Mouse (Mus musculus) left cerebral cortex, postnatal 4 days (tissue): ENCODE data around the gene Doxl2. TPM values are rescaled to one million over a fixed set of nuclear protein-coding genes. Genes with fewer than 3 reads are reported as not detected.
A peak's percentile ranks its signal among the peaks of the same experiment; 100 is the strongest.
"Not testable (repeated sequence)": the region's sequence is repeated elsewhere in the genome, so short reads cannot be mapped to it uniquely, and the experiment has no call there.

Source experiments
- DNase-seq: peaks from one replicate; pipeline ENCODE4 v3.0.0-alpha.2; 2022
- intact Hi-C: fragments of 180-260 bp; cut with DNase I; formaldehyde crosslinking; loops from one replicate; pipeline ENCODE4 v1.15.1; 2025
- total RNA-seq, 2 experiments: library from RNA; stranded (reverse); gene quantifications; 2 replicates each; pipeline ENCODE4 v1.2.3; 2021

Gene Doxl2
- not detected for total RNA-seq

- intact Hi-C loops = no loop called here
- DNase-seq = no peak
Measured at GRCm38 (mm10) chr6:48974663-48975062, at the start of gene Doxl2. Gene Doxl2 (plus strand): TSS chr6:48974963.

GRCm38 (mm10) chr6:48929595-48929994 is 45.2 kb upstream of the Doxl2 start, which contains the start of gene 1600015I10Rik:
Gene 1600015I10Rik (plus strand): TSS chr6:48929895.
- intact Hi-C loops = no loop called here
- DNase-seq = no peak

- intact Hi-C loops = no loop called here
- no peak for DNase-seq
Measured at GRCm38 (mm10) chr6:48949596-48949995, 25.2 kb upstream of the Doxl2 start.

GRCm38 (mm10) chr6:48950676-48951075 is 24.1 kb upstream of the Doxl2 start:
- DNase-seq = no peak
- intact Hi-C loops = loop anchor here (10.0 kb wide), 2 partner anchors 86 to 306 kb away; partner anchors contain the start of gene Gimap8

GRCm38 (mm10) chr6:48951630-48952029 is 23.1 kb upstream of the Doxl2 start:
- DNase-seq = no peak

GRCm38 (mm10) chr6:48953220-48953619 is 21.5 kb upstream of the Doxl2 start:
- DNase-seq = no peak
- intact Hi-C loops = loop anchor here (10.0 kb wide), 2 partner anchors 88 to 308 kb away; partner anchors contain the start of gene Gimap8

More at GRCm38 (mm10) chr6:48951630-48952029, 23.1 kb upstream of the Doxl2 start:
- intact Hi-C loops = loop anchor here (10.0 kb wide), 2 partner anchors 87 to 307 kb away; partner anchors contain the start of gene Gimap8

- DNase-seq = no peak
- intact Hi-C loops = loop anchor here (10.0 kb wide), 2 partner anchors 89 to 309 kb away; partner anchors contain the start of gene Gimap8
Measured at GRCm38 (mm10) chr6:48954211-48954610, 20.6 kb upstream of the Doxl2 start.

GRCm38 (mm10) chr6:48954946-48955345 is 19.8 kb upstream of the Doxl2 start:
- intact Hi-C loops = loop anchor here (5.0 to 10.0 kb wide), 3 partner anchors 90 to 310 kb away; partner anchors contain the start of gene Gimap8
- DNase-seq = peak; percentile 54

- no peak for DNase-seq
- intact Hi-C loops = loop anchor here (5.0 to 10.0 kb wide), 3 partner anchors 92 to 312 kb away; partner anchors contain the start of gene Gimap8
Measured at GRCm38 (mm10) chr6:48956785-48957184, 18.0 kb upstream of the Doxl2 start.

- peak; percentile 62 for DNase-seq
- intact Hi-C loops = loop anchor here (5.0 to 10.0 kb wide), 3 partner anchors 93 to 313 kb away; partner anchors contain the start of gene Gimap8
Measured at GRCm38 (mm10) chr6:48958053-48958452, 16.7 kb upstream of the Doxl2 start.

- intact Hi-C loops = loop anchor here (5.0 to 10.0 kb wide), 3 partner anchors 94 to 314 kb away; partner anchors contain the start of gene Gimap8
- DNase-seq = peak; percentile 10
Measured at GRCm38 (mm10) chr6:48959151-48959550, 15.6 kb upstream of the Doxl2 start.

- intact Hi-C loops, DNase-seq: not testable (repeated sequence)
Measured at GRCm38 (mm10) chr6:48966696-48967095, 8.1 kb upstream of the Doxl2 start.

- intact Hi-C loops = no loop called here
- no peak for DNase-seq
Measured at GRCm38 (mm10) chr6:48967868-48968267, 6.9 kb upstream of the Doxl2 start.

GRCm38 (mm10) chr6:48979616-48980015 is 4.9 kb downstream of the Doxl2 start:
- intact Hi-C loops = no loop called here

GRCm38 (mm10) chr6:48982305-48982704 is 7.5 kb downstream of the Doxl2 start:
- DNase-seq = no peak
- intact Hi-C loops = no loop called here

More at GRCm38 (mm10) chr6:48979616-48980015, 4.9 kb downstream of the Doxl2 start:
- no peak for DNase-seq

- intact Hi-C loops = no loop called here
- DNase-seq = no peak
Measured at GRCm38 (mm10) chr6:48986444-48986990, 11.8 kb downstream of the Doxl2 start, which contains the start of gene Svs1. Gene Svs1 (plus strand): TSS chr6:48986861.

- DNase-seq = no peak
- intact Hi-C loops = no loop called here
Measured at GRCm38 (mm10) chr6:48989971-48990370, 15.2 kb downstream of the Doxl2 start.

GRCm38 (mm10) chr6:48991991-48992390 is 17.2 kb downstream of the Doxl2 start:
- no peak for DNase-seq
- intact Hi-C loops = no loop called here

- DNase-seq = no peak
- intact Hi-C loops = no loop called here
Measured at GRCm38 (mm10) chr6:48998186-48998585, 23.4 kb downstream of the Doxl2 start.

- no peak for DNase-seq
- intact Hi-C loops = no loop called here
Measured at GRCm38 (mm10) chr6:48998796-48999195, 24.0 kb downstream of the Doxl2 start.

- no peak for DNase-seq
- intact Hi-C loops = no loop called here
Measured at GRCm38 (mm10) chr6:49003381-49003780, 28.6 kb downstream of the Doxl2 start.

- DNase-seq = peak; percentile 64
- intact Hi-C loops = no loop called here
Measured at GRCm38 (mm10) chr6:49007981-49008380, 33.2 kb downstream of the Doxl2 start.
